Mouse (Mus musculus) granulocyte monocyte progenitor cell, adult 5-6 weeks (primary cell): ENCODE measurements at regions not wholly inside any gene's neighbourhood (a gene's known extent, or its start where the extent isn't known, plus 50 kb on each side); places are given as distances from the start of the nearest gene placed in this dataset.

Experiments used
- ATAC-seq: replicated peaks from 2 replicates; pipeline ENCODE4 v1.8.0; 2016; ENCODE audit warnings: mild to moderate bottlenecking, moderate TSS enrichment, inconsistent platforms; ENCODE audit not compliant: poor library complexity, severe bottlenecking

- ATAC-seq: no peak
These were observed 240.8 kb upstream of the Pard3b start for GRCm38 (mm10) chr1:61397796-61398195.

- ATAC-seq: peak; percentile 90
These were observed 236.3 kb upstream of the Pard3b start for GRCm38 (mm10) chr1:61402339-61402738.

- no peak for ATAC-seq
These were observed 231.4 kb upstream of the Pard3b start for GRCm38 (mm10) chr1:61407201-61407600.

- no peak for ATAC-seq
These were observed 223.9 kb upstream of the Pard3b start for GRCm38 (mm10) chr1:61414772-61415171.

- no peak for ATAC-seq
These were observed 223.0 kb upstream of the Pard3b start for GRCm38 (mm10) chr1:61415426-61416195.

- no peak for ATAC-seq
These were observed 220.2 kb upstream of the Pard3b start for GRCm38 (mm10) chr1:61418396-61418795.

GRCm38 (mm10) chr1:61419839-61420238 is 218.8 kb upstream of the Pard3b start:
- no peak for ATAC-seq

- no peak for ATAC-seq
These were observed 215.4 kb upstream of the Pard3b start for GRCm38 (mm10) chr1:61423253-61423652.

GRCm38 (mm10) chr1:61428706-61429501 is 209.7 kb upstream of the Pard3b start:
- ATAC-seq: no peak

GRCm38 (mm10) chr1:61437603-61438002 is 201.0 kb upstream of the Pard3b start:
- ATAC-seq: no peak

- ATAC-seq: no peak
These were observed 177.2 kb upstream of the Pard3b start for GRCm38 (mm10) chr1:61461435-61461834.

- ATAC-seq: no peak
These were observed 167.9 kb upstream of the Pard3b start for GRCm38 (mm10) chr1:61470617-61471214.

GRCm38 (mm10) chr1:61471779-61472578 is 166.6 kb upstream of the Pard3b start:
- no peak for ATAC-seq

GRCm38 (mm10) chr1:61472579-61473242 is 165.9 kb upstream of the Pard3b start:
- ATAC-seq: no peak

GRCm38 (mm10) chr1:61485459-61485858 is 153.2 kb upstream of the Pard3b start:
- ATAC-seq: no peak

- no peak for ATAC-seq
These were observed 113.7 kb upstream of the Pard3b start for GRCm38 (mm10) chr1:61524886-61525285.

GRCm38 (mm10) chr1:61525881-61526280 is 112.7 kb upstream of the Pard3b start:
- ATAC-seq: no peak

GRCm38 (mm10) chr1:61528757-61529156 is 109.9 kb upstream of the Pard3b start:
- no peak for ATAC-seq

- ATAC-seq: no peak
These were observed 108.5 kb upstream of the Pard3b start for GRCm38 (mm10) chr1:61530166-61530565.

GRCm38 (mm10) chr1:61531487-61531886 is 107.1 kb upstream of the Pard3b start:
- no peak for ATAC-seq
